Mouse (Mus musculus): ENCODE results near the gene Iqcd.
A peak's percentile ranks its signal among the peaks of the same experiment; 100 is the strongest.

DNA sequence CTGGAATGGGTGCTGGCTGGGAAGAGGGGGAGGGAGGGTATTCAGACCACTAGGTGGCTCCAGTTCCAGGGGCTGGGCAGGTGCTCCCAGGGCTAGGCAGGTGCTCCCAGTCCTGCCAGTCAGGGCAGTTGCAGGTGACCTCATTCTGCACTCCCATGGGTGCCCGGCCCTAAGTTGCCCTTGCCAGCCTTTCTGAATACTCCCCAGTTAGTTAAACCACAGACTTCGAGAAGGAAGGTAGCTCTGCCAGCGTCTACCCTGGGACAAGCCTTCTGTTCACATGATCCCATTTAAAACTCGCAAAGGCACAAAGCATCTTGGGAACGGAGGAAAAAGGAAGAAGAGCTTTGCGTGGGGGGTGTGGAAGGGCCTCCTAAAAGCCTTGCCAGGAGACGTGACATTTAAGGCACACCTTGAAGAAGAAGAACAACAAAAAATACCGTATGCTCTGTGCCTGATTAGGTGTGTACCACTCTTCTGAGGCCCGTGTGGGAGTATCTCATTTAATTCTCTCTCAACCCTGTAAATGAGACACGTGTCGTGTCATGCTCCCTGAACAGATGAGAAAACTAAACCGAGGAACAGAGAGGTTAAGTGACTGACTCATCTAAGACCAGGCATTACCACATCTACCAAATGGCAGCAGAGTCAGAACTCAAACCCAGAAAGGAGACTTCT, 59.1 kb downstream of the Iqcd start:
- TF ChIP-seq CTCF (IDR thresholded peaks at IDR 0.05; ENCODE audit: low read depth, low read length), result peak; percentile 9; the same call in 1 of the 2 replicates
- no peak for TF ChIP-seq POLR2A (IDR thresholded peaks at IDR 0.05; ENCODE audit: extremely low read depth, insufficient read depth, low read length)
